Mouse (Mus musculus) testis, postnatal 14 days (tissue): ENCODE measurements at regions not wholly inside any gene's neighbourhood (a gene's known extent, or its start where the extent isn't known, plus 50 kb on each side); places are given as distances from the start of the nearest gene placed in this dataset.

ENCODE experiments used
- DNase-seq: peaks from one replicate; pipeline ENCODE4 v3.0.0; 2021; ENCODE audit warnings: low spot score

- DNase-seq: no peak
These were observed 458.8 kb downstream of the Tmem182 start for GRCm38 (mm10) chr1:41264214-41264613.

GRCm38 (mm10) chr1:41271111-41271730 lies 465.8 kb downstream of the Tmem182 start:
- DNase-seq: no peak

GRCm38 (mm10) chr1:41274573-41275270 lies 469.3 kb downstream of the Tmem182 start:
- no peak for DNase-seq

GRCm38 (mm10) chr1:41275271-41275624 lies 469.8 kb downstream of the Tmem182 start:
- no peak for DNase-seq

DNA sequence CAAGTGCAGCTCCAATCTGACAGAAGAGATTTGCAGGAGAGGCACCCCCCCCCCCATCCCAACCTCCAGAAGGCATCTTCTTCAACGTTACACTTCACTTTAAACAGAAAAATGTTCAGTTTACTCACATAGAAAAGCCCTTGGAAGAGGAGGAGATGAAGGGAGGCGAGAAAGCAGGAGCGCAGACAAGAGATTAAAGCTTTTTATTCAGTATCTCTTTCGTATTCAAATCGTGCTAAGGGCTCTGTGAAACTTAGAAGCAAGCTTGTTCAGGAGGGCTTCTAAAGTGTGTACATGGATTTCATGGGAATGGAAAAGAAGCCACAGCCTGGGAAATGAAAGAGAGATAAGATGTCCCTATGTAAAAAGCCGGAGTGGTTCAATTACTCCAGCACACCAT lies 470.2 kb downstream of the Tmem182 start:
- DNase-seq: no peak

GRCm38 (mm10) chr1:41276303-41276702 lies 470.9 kb downstream of the Tmem182 start:
- DNase-seq: no peak

DNA sequence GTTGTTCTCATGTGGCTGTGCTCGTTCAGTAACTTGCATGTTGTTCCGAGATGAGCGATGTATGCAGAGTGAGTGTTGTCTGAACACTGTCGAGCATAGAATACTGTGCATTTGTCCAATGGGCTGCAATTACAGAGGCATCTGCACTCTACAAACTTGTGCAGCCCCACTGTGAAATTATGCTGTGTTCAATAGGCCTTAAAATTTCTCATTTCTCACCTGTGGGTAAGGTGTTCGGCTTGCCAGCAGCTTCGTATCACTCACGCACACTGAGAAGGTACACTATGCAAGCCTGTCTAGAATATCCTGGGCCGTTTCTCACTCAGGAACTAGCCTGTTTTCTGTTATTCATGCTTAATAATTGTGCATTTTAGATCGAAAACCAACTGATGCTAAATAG lies 479.8 kb downstream of the Tmem182 start:
- no peak for DNase-seq

DNA sequence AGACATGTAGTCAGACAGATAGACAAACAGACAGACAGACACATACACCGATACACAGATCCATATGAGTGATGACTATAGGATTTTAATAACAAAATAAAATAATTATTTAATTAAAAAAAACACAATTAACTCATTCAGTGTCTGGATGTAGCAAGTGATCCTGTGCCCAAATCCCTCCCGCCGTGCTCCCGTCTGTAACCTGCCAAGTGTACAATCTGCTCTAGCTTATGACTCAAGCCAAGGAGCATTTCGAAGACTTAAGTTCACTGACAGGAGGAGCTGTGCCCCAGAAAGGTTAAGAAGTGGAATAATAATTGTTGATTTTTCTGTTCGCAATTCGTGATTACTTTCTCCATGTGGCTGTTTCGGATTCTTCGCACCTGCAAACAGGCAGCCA lies 480.8 kb downstream of the Tmem182 start:
- DNase-seq: no peak

GRCm38 (mm10) chr1:41326861-41327480 lies 521.6 kb downstream of the Tmem182 start:
- no peak for DNase-seq

- DNase-seq: no peak
These were observed 544.7 kb downstream of the Tmem182 start for GRCm38 (mm10) chr1:41349798-41350758.

- no peak for DNase-seq
These were observed 553.7 kb downstream of the Tmem182 start for GRCm38 (mm10) chr1:41359061-41359460.

DNA sequence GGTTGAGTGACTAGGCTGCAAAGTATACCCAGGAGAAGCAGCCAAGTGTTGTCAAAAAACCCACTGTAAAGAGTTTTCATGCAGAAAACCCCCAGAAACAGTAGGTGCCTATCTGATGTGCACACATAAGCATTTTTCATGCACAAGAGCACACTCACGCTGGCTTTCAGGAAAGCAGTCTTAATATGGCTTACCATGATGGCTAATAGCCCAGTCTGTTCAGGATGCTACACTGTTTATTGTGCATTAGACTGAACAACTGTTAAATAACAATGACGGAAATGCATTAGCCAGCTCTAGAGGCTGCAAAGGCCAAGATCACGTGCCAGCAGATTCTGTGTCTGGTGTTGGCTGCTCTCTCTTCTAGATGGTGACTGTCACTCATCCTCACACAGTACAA lies 556.1 kb downstream of the Tmem182 start:
- DNase-seq: no peak

DNA sequence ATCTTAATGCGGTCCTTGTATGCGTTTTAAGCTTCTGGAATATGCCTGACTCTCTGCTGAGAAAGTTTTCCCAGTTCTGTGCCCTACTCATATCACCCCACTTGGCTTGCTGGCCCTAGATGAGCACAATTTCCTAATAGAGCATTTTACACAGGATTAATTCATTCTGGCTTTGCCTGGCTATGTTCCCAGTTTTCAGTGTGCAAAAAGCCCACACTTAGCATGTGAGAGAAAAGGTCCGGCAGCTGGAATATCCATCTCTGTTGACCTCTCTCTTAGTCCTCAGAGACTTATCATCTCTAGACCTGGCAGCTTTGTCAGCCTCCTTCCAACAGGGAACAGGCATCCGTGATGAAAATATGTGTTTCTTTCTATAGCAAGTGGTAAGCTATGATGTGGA lies 574.6 kb downstream of the Tmem182 start:
- DNase-seq: no peak

DNA sequence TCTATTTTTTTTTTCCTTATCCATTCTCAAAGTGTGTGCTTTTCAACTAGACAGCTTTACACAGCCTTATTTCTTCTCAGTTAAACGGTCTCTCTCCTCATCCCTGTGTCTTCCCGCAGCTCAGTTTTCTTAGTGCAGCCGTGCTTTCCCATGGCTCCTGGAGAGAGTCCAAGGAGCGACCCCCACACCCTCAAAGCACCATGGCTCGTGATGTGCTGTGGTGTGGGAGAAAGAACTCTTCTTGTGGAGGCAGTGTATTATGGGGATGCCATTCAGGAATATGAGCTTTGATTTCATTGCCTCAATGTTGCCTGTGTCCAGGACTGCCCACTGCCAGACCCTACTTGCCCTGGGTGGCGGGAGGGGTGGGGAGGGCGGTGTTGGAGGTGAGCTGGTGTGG lies 576.1 kb downstream of the Tmem182 start:
- no peak for DNase-seq

GRCm38 (mm10) chr1:41384731-41385130 lies 579.3 kb downstream of the Tmem182 start:
- DNase-seq: no peak

- no peak for DNase-seq
These were observed 581.0 kb downstream of the Tmem182 start for GRCm38 (mm10) chr1:41386435-41386834.

- DNase-seq: peak; percentile 22
These were observed 584.9 kb downstream of the Tmem182 start for GRCm38 (mm10) chr1:41390102-41390884.

DNA sequence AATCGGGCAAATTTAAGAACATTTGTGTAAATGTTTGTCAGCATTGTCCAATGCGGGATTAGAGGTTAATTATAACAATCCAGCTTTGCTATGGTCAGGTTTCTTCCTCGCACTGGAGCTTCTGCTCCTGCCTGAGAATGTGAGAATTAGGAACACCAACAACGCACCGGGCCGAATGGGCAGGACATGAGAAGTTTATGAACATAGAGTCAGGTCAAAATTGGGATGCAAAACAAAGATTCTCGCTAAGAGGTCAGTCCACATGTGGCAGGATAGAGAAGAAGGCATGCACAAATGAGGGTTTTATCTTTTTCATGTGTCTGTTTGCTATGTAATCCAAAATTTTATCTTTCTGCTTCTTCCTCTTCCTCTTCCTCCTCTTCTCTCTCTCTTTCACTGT lies 585.7 kb downstream of the Tmem182 start:
- DNase-seq: no peak

DNA sequence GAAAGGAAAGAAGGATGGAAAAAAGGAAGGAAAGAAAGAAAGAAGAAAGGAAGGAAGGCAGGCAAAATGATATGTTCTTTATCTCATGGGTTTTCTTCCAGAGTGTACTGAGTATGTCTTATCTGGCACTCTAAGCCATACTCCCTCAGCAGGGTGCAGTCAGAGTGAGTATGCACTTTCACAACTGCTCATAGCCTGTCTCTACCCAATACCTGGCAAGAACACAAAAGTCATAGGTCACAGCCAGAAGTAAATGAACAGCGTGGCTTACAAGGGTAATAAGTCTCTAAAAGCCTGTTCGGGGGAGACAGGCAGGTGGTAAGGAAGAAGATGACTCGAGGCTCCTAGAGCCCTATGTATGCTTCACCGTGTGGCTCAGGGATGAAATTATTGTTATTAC lies 587.9 kb downstream of the Tmem182 start:
- no peak for DNase-seq

GRCm38 (mm10) chr1:41395081-41395480 lies 589.7 kb downstream of the Tmem182 start:
- no peak for DNase-seq

DNA sequence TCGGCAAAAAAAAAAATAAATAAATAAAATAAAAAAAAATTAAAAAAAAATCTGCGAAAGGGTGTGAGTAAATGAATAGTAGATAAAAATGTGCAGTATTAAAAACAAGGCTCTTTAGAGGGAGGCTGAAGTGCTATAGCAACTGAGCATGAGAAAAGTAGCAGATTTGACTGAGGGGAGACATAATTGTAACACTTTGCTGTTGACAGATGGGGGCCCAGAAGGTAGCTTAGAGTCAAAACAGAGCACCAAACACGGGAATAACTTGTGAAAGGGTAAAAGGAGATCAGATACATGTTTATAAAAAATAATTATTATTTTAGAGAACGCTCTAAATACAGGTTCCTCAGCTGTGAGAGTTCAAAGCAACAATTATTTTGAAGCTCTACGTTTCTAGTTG lies 605.1 kb downstream of the Tmem182 start:
- DNase-seq: no peak

- DNase-seq: no peak
These were observed 606.2 kb downstream of the Tmem182 start for GRCm38 (mm10) chr1:41411641-41412040.
